Mouse (Mus musculus) forebrain, embryonic 14.5 days (tissue): ENCODE results near the gene N4bp1. TPM values are rescaled to one million over a fixed set of nuclear protein-coding genes. Genes with fewer than 3 reads are reported as not detected.
A peak's percentile ranks its signal among the peaks of the same experiment; 100 is the strongest.

Experiments
- ATAC-seq: fragments of 200-750 bp; cut with Nextera tagmentation; 2 replicates; pipeline ENCODE4 v1.8.0; 2017; ENCODE audit warnings: mild to moderate bottlenecking, moderate library complexity
- DNase-seq: peaks from one replicate; pipeline ENCODE4 v3.0.0-alpha.2; 2015; ENCODE audit warnings: low spot score
- H3K27ac ChIP-seq: fragments of 300-500 bp; sonication (generic); 2 replicates; pipeline ENCODE4 v1.5.1; 2014; ENCODE audit warnings: low read depth, mild to moderate bottlenecking, control low read depth, low read length, moderate library complexity
- H3K27me3 ChIP-seq: fragments of 300-500 bp; sonication (generic); replicated peaks from 2 replicates; pipeline ENCODE4 v1.6.1; 2014; ENCODE audit warnings: low read length, control low read depth, mixed read lengths; ENCODE audit not compliant: control insufficient read depth, insufficient read depth
- H3K36me3 ChIP-seq: fragments of 300-500 bp; sonication (generic); 2 replicates; pipeline ENCODE4 v1.6.1; 2014; ENCODE audit warnings: low read length, control low read depth; ENCODE audit not compliant: control insufficient read depth, insufficient read depth
- H3K4me1 ChIP-seq: fragments of 300-500 bp; sonication (generic); 2 replicates; pipeline ENCODE4 v1.6.1; 2014; ENCODE audit warnings: antibody characterized with exemption, low read length, control low read depth; ENCODE audit not compliant: control insufficient read depth, insufficient read depth
- H3K4me2 ChIP-seq: fragments of 300-500 bp; sonication (generic); 2 replicates; pipeline ENCODE4 v1.6.1; 2014; ENCODE audit warnings: mild to moderate bottlenecking, control low read depth, low read length
- H3K4me3 ChIP-seq: fragments of 300-500 bp; sonication (generic); 2 replicates; pipeline ENCODE4 v1.5.1; 2014; ENCODE audit warnings: low read depth, low read length, control low read depth
- H3K9ac ChIP-seq: fragments of 300-500 bp; sonication (generic); 2 replicates; pipeline ENCODE4 v1.6.1; 2014; ENCODE audit warnings: mild to moderate bottlenecking, low read length, control low read depth, moderate library complexity
- H3K9me3 ChIP-seq: fragments of 300-500 bp; sonication (generic); replicated peaks from 2 replicates; pipeline ENCODE4 v1.6.1; 2016; ENCODE audit warnings: low read length, control low read depth, mixed read lengths; ENCODE audit not compliant: control insufficient read depth
- WGBS: fragments of 180-500 bp; shearing (Covaris S2); extraction: QIAGEN DNeasy Blood & Tissue Kit; methylation state at CpG from one replicate; pipeline ENCODE4 v1.1.7; 2014; 5-methylcytosine and 5-hydroxymethylcytosine counted together
- polyA plus RNA-seq: library from polyadenylated mRNA; unstranded; fragments of >200 nt; fragmentation: Nextera tagmentation; extraction: Ambion mirVana; gene quantifications from 2 replicates; pipeline ENCODE4 v1.2.1, GENCODE M21; 2014

N4bp1 gene
- polyA plus RNA-seq, 1 experiment from 2014 or later = 8.3 TPM

DNA sequence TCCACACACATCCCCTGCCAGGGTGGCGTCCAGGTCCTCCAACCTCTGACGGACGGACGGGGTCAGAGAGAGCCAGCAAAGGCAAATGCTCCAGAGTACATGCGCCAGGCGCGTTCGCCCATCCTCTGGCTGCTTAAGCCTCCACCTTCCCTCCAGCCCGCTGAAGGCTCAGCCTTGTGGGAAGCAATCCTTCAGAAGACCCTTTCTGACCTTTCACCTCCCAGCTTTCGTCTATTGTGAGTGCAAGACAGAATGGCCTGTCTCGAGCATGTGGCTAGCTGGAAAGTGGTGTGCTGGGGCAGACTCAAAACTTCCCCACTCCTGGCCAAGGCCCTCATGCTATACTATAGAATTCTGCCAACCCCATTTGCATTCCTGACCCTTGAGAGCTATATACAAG lies 30.4 kb downstream of the N4bp1 start:
- Histone ChIP-seq H3K36me3 (0 out of 2 replicates have a peak, but pooled peaks cover 10% of the 10 kb centered on the region), H3K4me1 (peaks cover 9% of the 10 kb centered on the region), H3K4me3 (no peak overlapping the region), H3K27ac (no peak overlapping the region), H3K4me2 (no peak overlapping the region), H3K9ac (no peak overlapping the region), H3K9me3 (no peaks in the 10 kb centered on the region), H3K27me3 (no peaks in the 10 kb centered on the region)
- WGBS = 48% methylated on average over 11 of the region's 11 CpGs
- ATAC-seq = no peak
- peak; percentile 7 for DNase-seq

DNA sequence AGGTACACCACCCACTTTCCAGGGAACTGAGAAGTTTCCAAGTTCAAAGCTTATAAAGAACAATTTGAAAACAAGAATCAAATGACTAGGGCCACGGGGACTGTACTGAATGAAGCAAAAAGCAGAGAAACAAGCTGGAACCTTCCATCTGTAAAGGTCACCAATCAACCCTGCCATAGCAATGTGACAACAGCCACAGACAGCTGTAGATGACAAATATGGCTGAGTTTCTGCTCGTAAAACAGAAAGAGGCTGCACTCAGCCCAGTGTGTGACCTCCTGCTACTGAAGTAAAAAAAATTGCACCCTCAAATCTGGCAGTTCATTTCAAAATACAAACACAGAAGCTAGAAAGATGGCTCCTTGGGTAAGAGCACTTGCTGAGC lies 31.1 kb downstream of the N4bp1 start:
- H3K27me3 ChIP-seq = no peaks in the 10 kb centered on the region
- DNase-seq (no peak), ATAC-seq (no peak)
- no peak overlapping the region for H3K9ac ChIP-seq
- H3K4me3 ChIP-seq = no peak overlapping the region
- H3K9me3 ChIP-seq = no peaks in the 10 kb centered on the region
- H3K36me3 ChIP-seq = 0 out of 2 replicates have a peak, but pooled peaks cover 7% of the 10 kb centered on the region
- H3K27ac ChIP-seq = no peak overlapping the region
- 85% methylated on average over 2 of the region's 2 CpGs for WGBS
- H3K4me2 ChIP-seq = no peak overlapping the region
- peaks cover 9% of the 10 kb centered on the region for H3K4me1 ChIP-seq

DNA sequence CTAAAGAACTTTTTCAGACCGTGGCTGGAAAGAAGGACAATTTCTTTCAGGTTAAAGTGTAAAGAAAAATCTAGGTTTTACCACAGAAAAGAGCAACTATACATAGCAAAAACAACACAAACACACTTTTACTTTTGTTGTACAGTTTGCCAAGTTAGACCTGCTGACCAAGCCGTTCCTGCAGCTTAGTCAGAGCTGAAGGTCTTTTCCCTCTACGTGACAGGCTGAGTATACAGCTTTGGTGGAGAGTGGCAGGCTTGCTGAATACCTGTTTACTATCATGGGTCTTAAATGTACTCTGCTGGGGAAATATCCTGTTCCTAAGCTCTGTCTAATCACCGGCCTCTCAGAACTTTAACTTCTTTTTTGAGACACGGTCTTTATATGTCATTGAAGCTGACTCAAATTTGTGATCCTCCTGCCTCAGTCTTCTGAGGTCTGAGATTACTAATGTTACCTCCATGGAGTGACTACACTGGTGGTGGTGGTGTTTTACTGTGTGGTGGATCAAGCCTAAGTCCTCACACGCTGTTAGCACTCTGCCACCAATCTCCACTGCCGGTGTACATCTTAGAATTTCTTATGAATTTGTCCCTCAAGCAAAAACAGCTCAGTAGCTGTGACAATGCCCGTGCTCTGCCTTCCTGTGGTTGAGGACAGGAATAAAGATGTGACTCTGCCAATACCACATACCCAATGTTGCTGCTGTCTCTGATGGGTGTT lies 31.6 kb downstream of the N4bp1 start:
- H3K36me3 ChIP-seq = peaks cover 8% of the 10 kb centered on the region
- WGBS = 91% methylated on average over 8 of the region's 8 CpGs
- no peaks in the 10 kb centered on the region for H3K27me3 ChIP-seq
- H3K4me2 ChIP-seq = no peak overlapping the region
- H3K4me3 ChIP-seq = no peak overlapping the region
- no peaks in the 10 kb centered on the region for H3K9me3 ChIP-seq
- no peak overlapping the region for H3K27ac ChIP-seq
- ATAC-seq (no peak), DNase-seq (no peak)
- H3K9ac ChIP-seq = no peak overlapping the region
- H3K4me1 ChIP-seq = peaks cover 9% of the 10 kb centered on the region

GRCm38 (mm10) chr8:86852491-86852890 lies 32.6 kb downstream of the N4bp1 start:
- Histone ChIP-seq H3K4me3 (no peak overlapping the region), H3K27me3 (no peaks in the 10 kb centered on the region), H3K27ac (no peak overlapping the region), H3K4me1 (peaks cover 9% of the 10 kb centered on the region), H3K9me3 (no peaks in the 10 kb centered on the region), H3K36me3 (peaks cover 17% of the 10 kb centered on the region), H3K9ac (no peak overlapping the region), H3K4me2 (no peak overlapping the region)
- WGBS = 90% methylated on average over 3 of the region's 3 CpGs
- DNase-seq = no peak
- ATAC-seq = no peak

DNA sequence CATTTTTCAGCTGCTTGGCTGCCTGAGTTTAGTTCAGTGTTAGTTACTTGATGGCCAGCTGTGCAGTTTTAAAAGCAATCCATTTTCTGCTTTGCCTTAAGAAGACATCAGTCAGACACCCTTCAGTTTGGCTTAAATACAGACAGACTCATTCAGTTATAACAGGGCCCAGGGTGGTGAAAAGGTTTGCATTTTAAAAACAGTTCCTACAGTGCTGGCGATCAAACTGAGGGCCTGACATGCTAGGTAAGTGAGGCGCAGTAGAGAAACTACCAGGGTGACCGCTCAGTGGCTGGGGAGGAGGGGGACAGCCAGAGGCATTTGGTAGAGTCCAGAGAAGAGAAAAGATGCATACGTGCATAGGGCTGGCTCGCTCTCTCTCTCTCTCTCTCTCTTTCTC lies 36.2 kb downstream of the N4bp1 start:
- H3K4me1 ChIP-seq = no peaks in the 10 kb centered on the region
- H3K36me3 ChIP-seq = peaks cover 39% of the 10 kb centered on the region
- no peak for DNase-seq
- H3K4me3 ChIP-seq = no peak overlapping the region
- H3K27ac ChIP-seq = no peak overlapping the region
- no peak for ATAC-seq
- no peak overlapping the region for H3K4me2 ChIP-seq
- WGBS = 87% methylated on average over 5 of the region's 5 CpGs
- H3K9me3 ChIP-seq = no peaks in the 10 kb centered on the region
- H3K27me3 ChIP-seq = no peaks in the 10 kb centered on the region
- H3K9ac ChIP-seq = no peak overlapping the region

DNA sequence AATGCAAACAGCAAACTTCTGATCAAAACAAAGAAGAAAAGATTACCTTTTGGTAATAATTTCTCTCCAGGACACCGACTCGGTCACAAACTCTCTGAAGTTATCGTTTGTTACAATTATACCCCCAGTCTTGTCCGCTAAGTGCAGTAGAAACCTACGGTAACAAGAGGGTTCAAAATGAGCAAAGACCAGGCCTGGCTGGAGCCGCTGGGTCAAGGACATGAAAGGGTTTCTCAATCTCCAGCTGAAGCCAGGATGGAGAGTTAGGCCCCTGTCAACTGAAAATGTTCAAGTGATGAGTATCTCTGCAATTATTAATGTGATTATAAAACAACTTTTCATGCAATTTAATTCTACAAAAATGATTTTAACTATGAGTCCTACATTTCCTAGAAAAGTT lies 36.7 kb downstream of the N4bp1 start:
- Histone ChIP-seq H3K4me3 (no peak overlapping the region), H3K4me2 (no peak overlapping the region), H3K36me3 (peaks cover 43% of the 10 kb centered on the region), H3K27ac (no peak overlapping the region), H3K9me3 (no peaks in the 10 kb centered on the region), H3K9ac (no peak overlapping the region), H3K4me1 (no peaks in the 10 kb centered on the region), H3K27me3 (no peaks in the 10 kb centered on the region)
- DNase-seq (no peak), ATAC-seq (no peak)
- WGBS = 90% methylated on average over 6 of the region's 6 CpGs

- Histone ChIP-seq H3K36me3 (peaks cover 57% of the 10 kb centered on the region), H3K9ac (no peak overlapping the region), H3K4me1 (no peaks in the 10 kb centered on the region), H3K9me3 (no peaks in the 10 kb centered on the region), H3K4me2 (no peak overlapping the region), H3K4me3 (no peak overlapping the region), H3K27me3 (no peaks in the 10 kb centered on the region), H3K27ac (no peak overlapping the region)
- 93% methylated on average over 3 of the region's 3 CpGs for WGBS
- DNase-seq (no peak), ATAC-seq (no peak)
Measured at GRCm38 (mm10) chr8:86847091-86847490, 38.0 kb downstream of the N4bp1 start.

DNA sequence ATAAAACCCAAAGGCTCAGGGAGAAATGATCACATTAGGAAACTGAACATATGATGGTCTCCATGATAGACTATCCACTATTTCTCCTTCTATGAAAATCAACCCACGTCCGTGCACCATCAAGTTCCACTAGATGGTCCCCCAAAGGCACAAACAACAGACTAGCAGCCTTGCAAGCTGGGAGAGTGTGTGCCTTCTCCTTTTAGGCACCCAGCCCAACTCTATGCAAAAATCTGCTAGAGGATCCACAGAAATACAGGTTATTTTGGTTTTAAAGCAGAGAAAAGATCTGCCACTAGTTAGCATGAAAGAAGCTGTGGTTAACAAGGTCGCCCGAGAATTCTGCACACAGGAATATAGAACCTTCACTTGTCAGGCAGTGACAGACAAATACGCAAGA lies 39.2 kb downstream of the N4bp1 start:
- Histone ChIP-seq H3K27ac (no peak overlapping the region), H3K9ac (no peak overlapping the region), H3K27me3 (no peaks in the 10 kb centered on the region), H3K4me2 (no peak overlapping the region), H3K4me1 (no peaks in the 10 kb centered on the region), H3K36me3 (peaks cover 69% of the 10 kb centered on the region), H3K9me3 (no peaks in the 10 kb centered on the region), H3K4me3 (no peak overlapping the region)
- DNase-seq (no peak), ATAC-seq (no peak)
- 93% methylated on average over 5 of the region's 5 CpGs for WGBS

DNA sequence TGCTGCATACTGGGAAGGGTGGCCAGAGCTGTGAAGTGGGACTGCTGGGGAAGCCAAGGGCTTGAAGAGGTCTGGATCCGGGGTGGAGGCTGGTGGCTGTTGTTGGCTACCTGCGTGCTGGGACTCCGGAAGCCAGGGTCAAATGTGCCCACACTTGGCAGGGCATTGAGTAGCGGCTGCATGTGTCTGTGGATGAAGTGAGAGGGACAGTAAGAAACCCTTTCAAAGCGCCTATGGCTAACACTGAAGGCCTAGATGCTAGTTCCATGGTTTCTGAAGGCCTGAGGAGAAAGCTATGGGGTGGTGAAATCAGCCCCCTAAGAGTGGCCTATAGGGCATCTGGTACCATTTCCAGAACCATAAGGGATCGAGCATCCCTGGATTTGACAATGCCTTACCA lies 40.2 kb downstream of the N4bp1 start:
- H3K9me3 ChIP-seq = no peaks in the 10 kb centered on the region
- WGBS = 92% methylated on average over 6 of the region's 6 CpGs
- H3K9ac ChIP-seq = no peak overlapping the region
- H3K4me1 ChIP-seq = no peaks in the 10 kb centered on the region
- no peaks in the 10 kb centered on the region for H3K27me3 ChIP-seq
- no peak overlapping the region for H3K4me2 ChIP-seq
- ATAC-seq = no peak
- H3K36me3 ChIP-seq = peaks cover 64% of the 10 kb centered on the region
- DNase-seq = no peak
- H3K27ac ChIP-seq = no peak overlapping the region
- no peak overlapping the region for H3K4me3 ChIP-seq
